Mouse (Mus musculus): ENCODE measurements around the gene Trim30b.
"Not testable (repeated sequence)": the region's sequence is repeated elsewhere in the genome, so short reads cannot be mapped to it uniquely, and the experiment has no call there.

Gene Trim30b

DNA sequence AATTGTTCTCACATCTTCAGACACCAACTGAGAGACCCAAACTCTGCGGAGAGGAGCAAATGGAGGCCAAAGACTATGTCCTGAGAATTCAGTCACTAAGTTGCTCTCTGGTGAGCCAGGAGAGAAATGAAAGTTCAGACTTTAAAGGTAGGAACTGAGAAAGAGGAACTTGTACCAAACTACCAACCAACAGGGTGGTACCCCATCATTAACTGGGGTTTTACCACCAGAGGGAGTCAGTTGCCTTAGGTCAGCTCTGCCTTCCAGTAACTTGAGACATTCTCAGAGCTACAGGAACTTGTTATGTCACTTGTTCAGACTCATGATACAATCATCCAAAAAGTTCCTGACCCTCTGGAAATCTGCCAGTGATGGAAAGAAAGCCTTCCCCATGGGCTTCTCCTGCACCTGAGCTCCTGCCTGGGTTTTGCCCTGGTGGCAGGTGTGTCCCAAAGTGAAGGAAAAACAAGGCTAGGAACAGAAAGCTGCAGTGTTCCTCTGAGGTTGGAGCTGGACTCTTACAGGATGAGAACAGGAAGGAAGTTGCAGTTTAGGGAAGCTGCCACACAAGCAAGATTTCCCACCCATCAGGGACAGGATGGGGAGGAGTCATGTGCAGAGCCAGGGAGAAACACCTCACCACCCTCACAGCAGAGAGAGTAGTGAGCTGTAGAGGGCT is at the start of gene Trim30b:
Trim30b (minus strand) TSS at position 149 of the 679 bp plus-strand sequence.
- no peak for DNase-seq

DNA sequence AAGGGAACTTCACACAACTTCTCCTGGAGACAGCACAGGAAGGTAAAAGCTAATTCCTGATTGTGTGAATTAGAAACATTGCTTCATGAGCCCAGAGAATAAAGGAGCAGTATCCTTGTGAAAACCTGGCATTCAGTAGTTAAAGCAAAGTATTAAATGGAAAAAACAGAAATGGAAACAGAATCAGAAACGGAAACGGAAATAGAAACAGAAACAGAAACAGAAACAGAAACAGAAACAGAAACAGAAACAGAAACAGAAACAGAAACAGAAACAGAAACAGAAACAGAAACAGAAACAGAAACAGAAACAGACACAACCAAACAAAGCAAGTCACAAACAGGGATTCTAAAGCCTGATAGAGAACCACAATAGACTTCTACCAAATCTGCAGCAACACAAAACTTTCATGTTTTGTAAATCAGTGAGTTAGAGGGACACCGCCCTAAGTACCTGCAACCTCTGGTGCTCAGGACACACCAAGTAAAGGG is 34.8 kb upstream of the Trim30b start:
- no peak for DNase-seq

DNA sequence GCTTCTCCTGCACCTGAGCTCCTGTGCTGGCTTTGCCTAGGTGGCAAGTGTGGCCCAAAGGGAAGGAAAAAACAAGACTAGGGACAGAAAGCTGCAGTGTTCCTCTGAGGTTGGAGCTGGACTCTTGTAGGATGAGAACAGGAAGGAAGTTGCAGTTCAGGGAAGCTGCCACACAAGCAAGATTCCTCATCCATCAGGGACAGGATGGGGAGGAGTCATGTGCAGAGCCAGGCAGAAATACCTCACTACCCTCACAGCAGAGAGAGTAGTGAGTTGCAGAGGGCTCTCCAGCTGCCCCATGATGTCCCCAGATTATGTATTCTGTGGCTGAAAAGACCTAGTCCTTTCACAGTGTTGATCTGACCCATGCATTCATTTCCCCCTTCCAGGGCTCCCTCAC is 31.5 kb upstream of the Trim30b start:
- DNase-seq, result no peak

DNA sequence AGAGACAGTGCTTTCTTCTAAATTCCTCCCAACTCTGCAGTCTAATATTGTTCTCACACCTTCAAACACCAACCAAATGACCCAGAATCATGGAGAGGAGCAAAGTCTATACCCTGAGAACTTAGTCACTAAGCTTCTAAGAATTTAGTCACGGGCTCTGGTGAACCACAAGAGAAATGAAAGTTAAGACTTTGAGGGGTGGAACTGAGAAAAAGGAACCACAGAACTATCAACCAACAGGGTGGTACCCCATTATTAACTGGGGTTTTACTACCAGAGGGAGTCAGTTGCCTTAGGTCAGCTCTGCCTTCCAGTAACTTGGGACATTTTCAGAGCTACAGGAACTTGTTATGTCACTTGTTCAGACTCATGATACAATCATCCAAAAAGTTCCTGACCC is 31.0 kb upstream of the Trim30b start, which contains the start of gene Trim30c:
Trim30c (minus strand) TSS at position 140 of the 400 bp plus-strand sequence.
- DNase-seq, result no peak

DNA sequence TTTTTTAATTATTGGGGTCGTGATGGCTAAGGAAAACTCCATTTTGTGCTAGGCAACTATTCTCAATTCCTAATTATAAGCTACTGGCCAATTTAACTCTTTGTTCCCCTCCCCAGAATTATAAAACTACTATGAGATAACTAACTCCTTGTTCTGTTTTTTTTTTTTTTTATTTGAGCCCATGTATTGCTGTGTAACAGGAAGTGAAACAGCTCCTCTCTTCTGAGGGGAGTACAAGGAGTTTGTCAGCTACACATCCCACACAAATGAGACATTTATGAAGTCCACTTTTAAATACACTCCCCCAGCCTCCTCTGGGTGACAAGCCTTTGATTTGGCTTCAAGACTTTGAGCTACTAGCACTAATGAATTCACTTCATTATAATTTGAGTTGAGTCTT is 28.8 kb upstream of the Trim30b start:
- no peak for DNase-seq

DNA sequence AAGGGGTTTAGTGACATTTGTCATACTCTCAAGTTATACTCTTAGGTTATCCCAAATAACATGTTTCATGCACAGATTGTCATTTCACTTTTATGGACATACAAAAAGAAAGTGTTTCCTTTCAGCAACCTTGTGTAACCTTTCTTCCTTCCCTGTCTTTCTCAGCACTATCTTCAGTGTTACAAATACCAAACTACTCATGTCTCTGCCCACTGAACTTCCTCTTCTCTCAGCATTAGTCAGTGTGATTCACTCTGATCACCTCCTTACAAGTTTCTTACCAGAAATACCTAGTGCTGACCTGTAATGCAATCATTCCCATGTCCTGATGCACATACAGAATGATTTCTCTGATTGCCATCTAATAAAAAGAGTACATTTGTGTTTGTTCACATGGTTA is 3.3 kb downstream of the Trim30b start:
- no peak for DNase-seq

DNA sequence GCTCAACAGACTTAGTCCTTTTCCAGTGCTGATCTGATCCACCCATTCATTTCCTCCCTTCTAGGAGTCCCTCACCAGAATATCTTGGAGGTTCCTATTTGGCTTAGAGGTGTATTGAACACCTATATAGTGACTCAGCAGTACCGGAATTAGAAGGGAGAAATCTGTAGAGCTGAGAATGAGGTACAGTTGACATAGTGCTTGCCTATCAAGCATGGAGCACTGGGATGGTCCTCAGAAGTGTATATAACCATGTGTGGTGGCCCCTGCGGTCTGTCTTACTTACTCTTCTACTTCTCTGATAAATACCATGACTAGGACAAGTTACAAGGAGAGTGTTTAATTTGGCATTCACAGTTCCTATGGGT is 16.1 kb downstream of the Trim30b start:
- no peak for DNase-seq

DNA sequence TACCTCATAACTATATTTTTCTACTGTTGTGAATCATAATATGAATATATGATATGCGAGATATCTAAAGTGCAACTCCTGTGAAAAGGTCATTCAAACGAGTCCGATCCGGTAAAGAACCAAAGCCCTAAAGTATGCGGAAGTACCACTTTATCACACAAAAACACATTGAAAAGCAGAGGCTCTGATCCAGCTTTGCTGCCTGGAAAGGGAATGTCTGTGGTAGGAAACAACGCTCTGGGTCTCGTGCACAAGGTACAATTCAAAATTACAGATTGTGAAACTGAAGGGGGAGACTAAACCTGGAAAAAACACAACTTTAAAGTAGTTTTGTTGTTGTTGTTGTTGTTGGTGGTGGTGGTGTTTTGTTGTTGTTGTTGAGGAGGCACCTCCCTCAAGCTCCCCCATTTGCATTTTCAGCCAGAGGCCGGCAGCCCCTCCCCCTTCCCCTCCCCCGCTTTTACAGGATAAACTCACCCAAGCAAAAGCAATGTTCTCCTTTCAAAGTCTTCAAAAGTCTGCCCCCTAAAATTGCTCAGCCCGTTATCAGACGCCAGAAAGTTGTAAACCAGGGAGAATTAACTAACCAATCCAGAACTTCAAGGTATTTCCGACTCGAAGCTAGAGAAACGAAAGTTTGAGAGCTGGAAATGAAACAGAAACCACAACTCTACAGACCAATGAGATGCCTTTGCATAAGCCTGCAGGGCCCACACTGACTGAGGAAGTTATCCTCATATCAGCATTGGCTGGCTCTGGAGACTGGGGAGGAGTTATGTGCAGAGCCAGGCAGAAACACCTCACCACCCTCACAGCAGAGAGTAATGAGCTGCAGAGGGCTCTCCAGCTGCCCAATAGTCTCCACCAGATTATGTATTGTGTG is 16.7 kb downstream of the Trim30b start, which contains the start of gene Trim12c:
Trim12c (minus strand) TSS at position 646 of the 883 bp plus-strand sequence.
- peak in 1 of 2 experiments; percentile 2 for DNase-seq

DNA sequence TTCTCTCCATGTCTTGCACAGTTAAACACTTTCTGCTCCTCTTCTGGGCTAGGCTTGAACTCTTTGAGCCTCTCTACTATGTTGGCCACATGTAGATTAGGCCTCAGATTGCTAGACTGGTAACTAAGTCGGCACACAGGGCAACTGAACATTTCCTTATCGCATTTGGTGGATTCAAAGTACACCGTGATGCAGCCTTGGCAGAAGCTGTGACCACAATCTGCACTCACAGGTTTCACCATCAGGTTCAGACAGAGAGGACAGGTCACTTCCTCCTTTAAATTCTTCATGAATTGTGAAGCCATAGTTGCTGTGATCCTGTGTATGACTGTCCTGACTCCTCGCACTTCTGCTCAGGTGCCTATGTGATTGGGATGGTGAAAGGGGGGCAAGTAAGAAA is 21.6 kb downstream of the Trim30b start:
- DNase-seq, result not testable (repeated sequence)

DNA sequence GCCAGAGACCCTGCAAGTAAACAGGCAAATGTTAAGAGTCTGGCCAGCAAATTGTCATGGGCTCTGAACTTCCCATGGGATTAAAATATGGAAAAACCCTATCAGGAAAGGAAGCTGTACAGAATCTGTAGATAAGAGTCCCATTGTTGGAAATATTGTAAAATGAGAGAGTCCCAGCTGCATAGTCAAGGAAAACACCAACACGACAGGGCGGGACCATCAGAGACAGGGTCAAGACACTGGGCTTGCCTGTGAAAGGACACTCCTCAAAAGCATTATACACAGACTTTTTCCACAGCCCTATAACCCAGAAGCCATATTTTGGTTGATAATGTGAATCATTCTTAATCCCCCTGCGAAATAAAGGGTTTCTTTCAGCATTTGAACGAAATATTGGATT is 28.9 kb downstream of the Trim30b start:
- DNase-seq, result not testable (repeated sequence)

DNA sequence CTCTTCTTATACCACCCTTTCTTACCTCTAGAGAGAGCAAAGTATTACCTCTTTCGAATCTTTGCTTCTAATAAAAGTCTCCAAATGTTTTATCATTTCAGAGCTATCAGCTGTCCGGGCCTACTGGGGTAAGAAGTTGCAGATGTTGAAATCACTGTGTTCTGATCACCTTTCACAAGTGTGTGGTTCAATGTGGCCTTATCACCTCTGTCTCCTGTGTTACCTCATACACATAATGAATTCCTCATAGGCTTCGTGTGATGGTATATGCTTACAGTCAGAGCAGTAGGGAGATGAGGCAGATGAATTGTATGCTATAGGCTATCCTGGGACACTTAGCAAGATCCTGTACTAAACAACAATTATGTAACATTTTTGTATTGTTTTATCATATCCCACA is 34.1 kb downstream of the Trim30b start:
- DNase-seq, result not testable (repeated sequence)

DNA sequence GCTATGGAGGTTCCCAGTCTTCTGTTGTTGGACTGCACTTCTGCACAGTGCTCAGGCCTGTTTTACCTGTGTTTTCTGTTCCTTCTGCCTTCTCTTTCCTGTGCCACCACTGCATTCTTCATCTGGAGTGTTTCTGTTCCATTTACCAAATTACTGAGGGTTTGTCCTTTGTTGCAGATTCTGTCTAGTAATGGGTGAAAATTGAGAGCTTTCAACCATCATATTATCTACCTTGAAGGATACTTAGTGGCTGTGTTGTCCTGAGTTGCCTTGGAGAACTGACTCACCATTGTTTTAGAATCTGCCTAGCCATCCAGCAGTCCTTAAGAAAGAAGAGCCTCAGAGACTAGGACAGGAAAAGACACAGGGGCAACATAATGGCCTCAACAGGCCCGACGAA is 40.5 kb downstream of the Trim30b start, which contains the start of gene Trim34b:
Trim34b (plus strand) TSS at position 301 of the 400 bp plus-strand sequence.
- DNase-seq, result not testable (repeated sequence)

DNA sequence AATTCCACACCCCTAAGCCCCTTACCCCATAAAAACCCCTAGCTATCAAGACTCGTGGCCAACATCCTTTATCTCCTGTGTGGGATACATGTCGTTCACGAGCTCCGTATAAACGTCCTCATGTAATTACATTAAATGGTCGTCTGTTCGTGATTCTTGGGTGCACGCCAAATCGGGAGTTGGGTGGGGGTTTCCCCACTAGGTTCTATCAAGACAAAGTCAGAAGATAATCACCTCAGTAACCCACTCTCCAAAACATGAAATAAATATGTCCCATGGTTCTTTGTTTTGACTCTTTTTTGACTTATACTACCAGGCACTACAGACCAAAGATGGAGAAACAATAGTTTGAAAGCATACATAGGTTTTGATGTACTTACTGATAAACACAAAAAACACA is 47.7 kb downstream of the Trim30b start:
- no peak for DNase-seq

DNA sequence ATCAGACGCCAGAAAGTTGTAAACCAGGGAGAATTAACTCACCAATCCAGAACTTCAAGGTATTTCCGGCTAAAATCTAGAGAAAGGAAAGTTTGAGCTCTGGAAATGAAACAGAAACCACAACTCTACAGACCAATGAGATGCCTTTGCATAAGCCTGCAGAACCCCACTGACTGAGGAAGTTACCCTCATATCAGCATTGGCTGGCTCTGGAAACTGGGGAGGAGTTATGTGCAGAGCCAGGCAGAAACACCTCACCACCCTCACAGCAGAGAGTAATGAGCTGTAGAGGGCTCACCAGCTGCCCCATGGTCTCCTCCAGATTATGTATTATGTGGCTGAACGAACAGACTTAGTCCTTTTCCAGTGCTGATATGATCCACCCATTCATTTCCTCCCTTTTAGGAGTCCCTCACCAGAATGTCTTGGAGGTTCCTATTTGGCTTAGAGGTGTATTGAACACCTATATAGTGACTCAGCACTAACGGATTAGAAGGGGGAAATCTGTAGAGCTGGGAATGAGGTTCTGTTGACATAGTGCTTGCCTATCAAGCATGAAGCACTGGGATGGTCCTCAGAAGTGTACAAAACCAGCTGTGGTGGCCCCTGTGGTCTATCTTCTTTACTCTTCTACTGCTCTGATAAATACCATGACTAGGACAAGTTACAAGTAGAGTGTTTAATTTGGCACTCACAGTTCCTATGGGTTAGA is 54.2 kb downstream of the Trim30b start, which contains the start of gene Trim12a:
Trim12a (minus strand) TSS at position 98 of the 712 bp plus-strand sequence.
- DNase-seq, result not testable (repeated sequence)

DNA sequence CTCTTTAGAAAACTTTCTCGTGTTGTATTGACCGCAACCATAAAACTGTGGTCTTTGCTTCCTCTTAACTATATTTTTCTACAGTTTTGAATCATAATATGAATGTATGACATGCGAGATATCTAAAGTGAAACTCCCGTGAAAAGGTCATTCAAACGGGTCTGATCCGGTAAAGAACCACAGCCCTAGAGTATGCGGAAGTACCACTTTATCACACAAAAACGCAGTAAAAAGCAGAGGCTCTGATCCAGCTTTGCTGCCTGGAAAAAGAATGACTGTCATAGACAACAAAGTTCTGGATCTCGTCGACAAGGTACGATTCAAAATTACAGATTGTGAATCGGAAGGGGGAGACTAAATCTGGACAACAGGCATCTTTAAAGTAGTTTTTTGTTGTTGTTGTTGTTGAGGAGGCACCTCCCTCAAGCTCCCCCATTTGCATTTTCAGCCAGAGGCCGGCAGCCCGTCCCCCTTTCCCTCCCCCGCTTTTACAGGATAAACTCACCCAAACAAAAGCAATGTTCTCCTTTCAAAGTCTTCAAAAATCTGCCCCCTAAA is 54.8 kb downstream of the Trim30b start:
- DNase-seq, result no peak

Data from cerebellum, postnatal 25 days (tissue).